In genomic region chr16:30068041-30069020, GRCm38 (mm10) we compare ENCODE assay signal across 8 mouse cellular contexts. TPM values are rescaled to one million over a fixed set of nuclear protein-coding genes. Genes with fewer than 3 reads are reported as not detected.
A peak's percentile ranks its signal among the peaks of the same experiment; 100 is the strongest.
DNase-seq lines count a peak whose midpoint lies in the region; ATAC-seq and TF ChIP-seq lines count a peak whose summit lies in the region.

No protein-coding gene starts in this region.

- H3K27me3 ChIP-seq in spleen, adult 2 months (ENCODE audit: control insufficient read depth, insufficient read depth, low read length) = no peaks in the 10 kb centered on the region; the same call in 1 of the 2 replicates
- H3K27me3 ChIP-seq in heart, embryonic 12.5 days (replicated peaks) = peaks cover 4% of the 10 kb centered on the region
- H3K27me3 ChIP-seq in midbrain, postnatal 0 days (ENCODE audit: insufficient read depth, low read length) = peaks cover 28% of the 10 kb centered on the region

- H3K27ac ChIP-seq in spleen, adult 2 months (ENCODE audit: insufficient read depth, low read length) = peak overlapping the region; percentile 25; the same call in 1 of the 2 replicates
- H3K27ac ChIP-seq in heart, embryonic 12.5 days (ENCODE audit: poor library complexity, severe bottlenecking) = peak overlapping the region; percentile 74
- no peak overlapping the region for H3K27ac ChIP-seq in midbrain, postnatal 0 days (ENCODE audit: low read depth, low read length)

- H3K36me3 ChIP-seq in spleen, adult 2 months (ENCODE audit: control insufficient read depth, insufficient read depth, low read length) = peaks cover 6% of the 10 kb centered on the region
- no peaks in the 10 kb centered on the region for H3K36me3 ChIP-seq in heart, embryonic 12.5 days
- H3K36me3 ChIP-seq in midbrain, postnatal 0 days (ENCODE audit: insufficient read depth, low read length) = no peaks in the 10 kb centered on the region

- TF ChIP-seq POLR2A in spleen, adult 2 months (IDR thresholded peaks at IDR 0.05; ENCODE audit: low read depth, low read length) = no peak

- H3K9me3 ChIP-seq in heart, embryonic 12.5 days (replicated peaks) = no peaks in the 10 kb centered on the region
- no peaks in the 10 kb centered on the region for H3K9me3 ChIP-seq in midbrain, postnatal 0 days (ENCODE audit: low read length)

- 20% methylated on average over 36 of the region's 36 CpGs for WGBS in spleen, adult 2 months
- 2% methylated on average over 36 of the region's 36 CpGs for WGBS in heart, embryonic 12.5 days
- 5% methylated on average over 34 of the region's 36 CpGs for WGBS in midbrain, postnatal 0 days

- no peak overlapping the region for H3K4me3 ChIP-seq in spleen, adult 2 months (ENCODE audit: extremely low read depth, insufficient read depth, insufficient read length)
- peak overlapping the region; percentile 41 for H3K4me3 ChIP-seq in heart, embryonic 12.5 days
- H3K4me3 ChIP-seq in midbrain, postnatal 0 days (ENCODE audit: low read depth, low read length) = 0 out of 2 replicates have a peak overlapping the region, but pooled peaks have one; percentile 11

- peak overlapping the region; percentile 69 for H3K9ac ChIP-seq in heart, embryonic 12.5 days
- no peak overlapping the region for H3K9ac ChIP-seq in midbrain, postnatal 0 days (replicated peaks; ENCODE audit: low read length, poor library complexity, severe bottlenecking)

- no peak for DNase-seq in spleen, adult 2 months (ENCODE audit: low read depth in 1 of 2, low spot score in 2 of 2)
- DNase-seq in spleen, postnatal 10 days (ENCODE audit: low spot score in 2 of 2) = no peak
- peak; percentile 32 to 33 for DNase-seq in cerebellum, postnatal 25 days
- DNase-seq in kidney, postnatal 14 days = peak; percentile 52
- DNase-seq in midbrain, postnatal 0 days (ENCODE audit: low spot score) = no peak
- no peak for DNase-seq in layer of hippocampus, adult 9-11 months
- DNase-seq in thymus, adult 18-20 months = no peak

- ATAC-seq in heart, embryonic 12.5 days (ENCODE audit: insufficient number of reproducible peaks, low FRiP score) = no peak
- no peak for ATAC-seq in midbrain, postnatal 0 days (ENCODE audit: low FRiP score)

- peak overlapping the region; percentile 80 for H3K4me2 ChIP-seq in heart, embryonic 12.5 days
- peak overlapping the region; percentile 33 for H3K4me2 ChIP-seq in midbrain, postnatal 0 days (ENCODE audit: low read depth, low read length, poor library complexity, severe bottlenecking)

- no peak for TF ChIP-seq CTCF in spleen, adult 2 months (IDR thresholded peaks at IDR 0.05; ENCODE audit: extremely low read depth, insufficient read depth, insufficient read length, insufficient replicate concordance)
- TF ChIP-seq CTCF in midbrain, postnatal 0 days (IDR thresholded peaks at IDR 0.05) = no peak

- H3K4me1 ChIP-seq in spleen, adult 2 months (ENCODE audit: control insufficient read depth, insufficient read depth, insufficient read length) = peaks cover 19% of the 10 kb centered on the region
- peaks cover 27% of the 10 kb centered on the region for H3K4me1 ChIP-seq in heart, embryonic 12.5 days (replicated peaks)
- H3K4me1 ChIP-seq in midbrain, postnatal 0 days (ENCODE audit: insufficient read depth, low read length) = no peaks in the 10 kb centered on the region

RNA-seq across cellular contexts. Expression of gene Hes1, which starts 4.1 kb away (rescaled TPM):
- 94.1 and 116 TPM in 2 replicates for polyA plus RNA-seq in spleen, adult 2 months (2012; rRNA removed)
- 32.7 and 34.7 TPM in 2 replicates for polyA plus RNA-seq in heart, embryonic 12.5 days (2016; fragmentation: Nextera tagmentation; extraction: Ambion mirVana)
- 10.2 and 10.3 TPM in 2 replicates for total RNA-seq in midbrain, postnatal 0 days (2014; rRNA removed)
- polyA plus RNA-seq in midbrain, postnatal 0 days (2015; fragmentation: Nextera tagmentation; extraction: Ambion mirVana) = 9.2 and 13.0 TPM in 2 replicates

Comparison
In these comparisons a context has a peak if more than half of its experiments do, and no peak if none do; other contexts are left out.
1. DNase-seq: peak in cerebellum, postnatal 25 days (2 of 2) and kidney, postnatal 14 days (single experiment); none in spleen, adult 2 months (0 of 2), spleen, postnatal 10 days (0 of 2), midbrain, postnatal 0 days (single experiment), layer of hippocampus, adult 9-11 months (single experiment) and thymus, adult 18-20 months (0 of 2).